Mouse (Mus musculus) intestine, postnatal 0 days (tissue): ENCODE results near the gene Pla2g4b. TPM values are rescaled to one million over a fixed set of nuclear protein-coding genes. Genes with fewer than 3 reads are reported as not detected.

Source experiments
- ATAC-seq: fragments of 200-750 bp; cut with Nextera tagmentation; 2 replicates; pipeline ENCODE4 v1.8.0; 2017; ENCODE audit warnings: mild to moderate bottlenecking, moderate TSS enrichment, moderate library complexity
- H3K27ac ChIP-seq: fragments of 300-500 bp; sonication (generic); 2 replicates; pipeline ENCODE4 v1.5.1; 2014; ENCODE audit warnings: mild to moderate bottlenecking, low read depth, low read length, moderate library complexity
- H3K27me3 ChIP-seq: fragments of 300-500 bp; sonication (generic); replicated peaks from 2 replicates; pipeline ENCODE4 v1.6.1; 2014; ENCODE audit warnings: low read length, mixed read lengths; ENCODE audit not compliant: control insufficient read depth, insufficient read depth
- H3K36me3 ChIP-seq: fragments of 300-500 bp; sonication (generic); 2 replicates; pipeline ENCODE4 v1.6.1; 2014; ENCODE audit warnings: mild to moderate bottlenecking, moderate library complexity; ENCODE audit not compliant: control insufficient read depth, insufficient read depth
- H3K4me1 ChIP-seq: fragments of 300-500 bp; sonication (generic); replicated peaks from 2 replicates; pipeline ENCODE4 v1.6.1; 2014; ENCODE audit warnings: antibody characterized with exemption, low read length, mixed read lengths; ENCODE audit not compliant: control insufficient read depth, insufficient read depth
- H3K4me2 ChIP-seq: fragments of 300-500 bp; sonication (generic); replicated peaks from 2 replicates; pipeline ENCODE4 v1.6.1; 2014; ENCODE audit warnings: low read depth, mild to moderate bottlenecking, moderate library complexity
- H3K4me3 ChIP-seq: fragments of 300-500 bp; sonication (generic); 2 replicates; pipeline ENCODE4 v1.5.1; 2014; ENCODE audit warnings: low read depth, low read length
- H3K9ac ChIP-seq: fragments of 300-500 bp; sonication (generic); 2 replicates; pipeline ENCODE4 v1.6.1; 2014; ENCODE audit warnings: mild to moderate bottlenecking, low read depth, low read length
- H3K9me3 ChIP-seq: fragments of 300-500 bp; sonication (generic); 2 replicates; pipeline ENCODE4 v1.6.1; 2016; ENCODE audit warnings: mixed run types; ENCODE audit not compliant: control insufficient read depth
- CTCF ChIP-seq: sonication (generic); IDR thresholded peaks from 2 replicates; pipeline ENCODE4 v1.5.1; 2016; ENCODE audit warnings: low read depth, mild to moderate bottlenecking, control low read depth, antibody characterized with exemption, moderate library complexity
- WGBS: fragments of 180-500 bp; shearing (Covaris S2); extraction: QIAGEN DNeasy Blood & Tissue Kit; methylation state at CpG from one replicate; pipeline ENCODE4 v1.1.7; 2014; 5-methylcytosine and 5-hydroxymethylcytosine counted together
- polyA plus RNA-seq: library from polyadenylated mRNA; unstranded; fragments of >200 nt; fragmentation: Nextera tagmentation; extraction: Ambion mirVana; gene quantifications from 2 replicates; pipeline ENCODE4 v1.2.1, GENCODE M21; 2015

The Pla2g4b gene
- polyA plus RNA-seq, 1 experiment from 2014 or later: 0.99 TPM

DNA sequence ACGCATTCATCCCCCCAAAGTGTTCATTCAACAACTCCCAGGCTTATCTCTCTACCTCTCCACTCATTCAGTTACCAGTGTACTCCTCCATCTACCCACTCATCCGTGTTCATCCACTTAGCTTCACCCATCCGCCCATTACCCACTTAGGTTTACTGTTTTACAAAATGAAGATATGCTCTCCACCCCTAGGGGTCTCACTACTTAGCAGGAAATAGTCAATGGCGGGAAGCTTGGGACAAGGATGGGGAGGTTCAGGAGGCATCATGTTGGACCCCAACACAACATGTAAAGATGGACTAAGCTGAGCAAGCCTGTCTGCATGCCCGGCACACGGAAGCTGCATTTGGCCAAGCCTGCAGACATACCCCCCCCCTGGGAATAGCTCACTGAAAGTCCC, 31.4 kb downstream of the Pla2g4b start:
- no peaks in the 10 kb centered on the region for H3K36me3 ChIP-seq
- ATAC-seq: no peak
- no peak overlapping the region for H3K4me3 ChIP-seq
- H3K27ac ChIP-seq: no peak overlapping the region
- H3K9ac ChIP-seq: no peak overlapping the region
- no peaks in the 10 kb centered on the region for H3K9me3 ChIP-seq
- H3K27me3 ChIP-seq: no peaks in the 10 kb centered on the region
- H3K4me2 ChIP-seq: no peak overlapping the region
- WGBS: 78% methylated on average over 6 of the region's 6 CpGs
- peak; percentile 49 for TF ChIP-seq CTCF
- no peaks in the 10 kb centered on the region; the same call in 1 of the 2 replicates for H3K4me1 ChIP-seq

DNA sequence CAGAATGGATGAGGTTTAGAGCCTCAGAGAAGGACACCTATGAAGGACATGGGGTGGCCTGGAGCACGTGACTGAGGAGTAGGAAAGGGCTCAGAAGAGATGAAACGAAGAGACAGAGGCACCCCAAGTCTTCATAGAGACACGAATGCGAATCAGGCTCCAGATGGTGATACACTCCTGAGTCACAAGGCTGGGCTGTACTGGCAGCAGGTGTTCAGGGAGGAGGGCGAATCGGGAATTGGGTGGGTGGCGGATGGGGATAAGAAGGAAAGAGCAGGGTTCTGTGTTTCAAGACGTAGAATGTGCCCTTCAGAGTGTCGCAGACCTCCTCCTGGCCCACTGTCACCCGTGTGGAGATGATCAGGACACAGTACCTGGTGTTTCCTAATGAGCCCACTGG, 32.0 kb downstream of the Pla2g4b start:
- Histone ChIP-seq H3K9me3 (no peaks in the 10 kb centered on the region), H3K36me3 (no peaks in the 10 kb centered on the region), H3K27me3 (no peaks in the 10 kb centered on the region), H3K27ac (no peak overlapping the region), H3K4me1 (no peaks in the 10 kb centered on the region; the same call in 1 of the 2 replicates), H3K4me2 (no peak overlapping the region), H3K9ac (no peak overlapping the region), H3K4me3 (no peak overlapping the region)
- TF ChIP-seq CTCF: no peak
- ATAC-seq: no peak
- 85% methylated on average over 10 of the region's 10 CpGs for WGBS

DNA sequence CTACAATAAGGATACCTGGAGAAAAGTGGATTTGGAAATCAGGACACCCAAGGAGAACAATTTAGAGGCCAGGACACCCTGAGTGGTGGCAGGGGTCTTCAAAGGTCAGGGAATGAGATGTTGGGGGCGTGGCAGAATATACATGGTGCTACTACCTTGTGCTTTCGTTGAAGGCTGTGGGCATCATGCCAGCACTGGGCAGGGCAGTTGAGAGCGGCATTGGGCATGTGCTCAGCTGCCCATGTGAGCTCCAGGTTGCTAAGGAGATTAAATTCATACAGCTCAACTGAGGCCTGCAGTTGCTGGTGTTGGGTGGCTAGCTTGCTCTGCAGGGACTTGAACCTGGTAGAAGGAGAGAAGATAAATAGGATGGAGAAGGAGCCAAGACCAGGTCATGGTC, 33.0 kb downstream of the Pla2g4b start:
- ATAC-seq: no peak
- H3K4me3 ChIP-seq: no peak overlapping the region
- TF ChIP-seq CTCF: no peak
- H3K36me3 ChIP-seq: no peaks in the 10 kb centered on the region
- H3K9me3 ChIP-seq: no peaks in the 10 kb centered on the region
- no peaks in the 10 kb centered on the region for H3K27me3 ChIP-seq
- no peak overlapping the region for H3K4me2 ChIP-seq
- no peak overlapping the region for H3K9ac ChIP-seq
- H3K4me1 ChIP-seq: no peaks in the 10 kb centered on the region; the same call in 1 of the 2 replicates
- WGBS: 68% methylated on average over 3 of the region's 3 CpGs
- H3K27ac ChIP-seq: no peak overlapping the region

DNA sequence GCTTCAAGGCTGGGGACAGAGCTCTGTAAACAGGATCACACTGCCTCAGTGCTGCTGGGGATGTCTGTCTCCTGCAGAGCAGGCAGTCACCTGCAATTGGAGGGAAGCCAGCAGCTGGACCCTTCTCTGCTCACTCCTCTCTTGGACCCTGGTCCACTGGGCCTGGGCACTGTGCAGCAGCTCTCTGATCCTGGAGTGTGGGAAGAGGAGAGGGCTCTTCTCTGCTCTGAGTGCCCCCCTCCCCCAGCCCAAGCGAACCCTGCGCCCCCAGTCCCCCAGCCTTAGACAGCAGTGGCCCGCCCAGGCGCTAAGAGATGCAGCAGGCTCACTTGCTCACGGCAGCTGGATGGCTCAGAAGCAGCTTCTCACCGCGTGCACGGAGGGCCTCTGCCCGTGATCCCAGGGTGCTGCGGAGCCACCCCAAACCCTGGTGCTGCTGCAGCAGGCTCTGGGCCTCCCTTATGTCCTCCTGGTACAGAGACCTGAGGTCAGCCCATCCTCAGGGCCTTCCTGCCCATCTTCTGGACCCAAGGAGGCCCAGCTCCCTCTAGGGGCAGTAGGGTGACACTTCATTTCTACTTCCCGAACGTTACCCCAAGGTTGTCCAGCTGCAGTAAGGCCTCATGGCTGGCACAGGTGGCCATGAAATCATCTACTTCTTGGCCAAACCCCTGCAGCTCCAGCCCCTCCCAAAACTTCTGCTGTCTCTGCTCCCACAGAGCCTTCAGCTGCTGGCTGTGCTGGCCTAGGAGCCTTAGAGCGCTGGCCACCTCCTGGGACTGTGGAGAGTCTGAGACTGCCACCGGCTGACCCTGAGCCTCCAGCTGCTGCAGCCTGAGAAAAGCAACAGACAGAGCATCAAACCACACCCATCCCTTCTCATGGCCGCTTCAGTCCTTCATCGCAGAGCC, 35.6 kb downstream of the Pla2g4b start:
- no peak overlapping the region for H3K9ac ChIP-seq
- no peak for ATAC-seq
- WGBS: 45% methylated on average over 16 of the region's 16 CpGs

DNA sequence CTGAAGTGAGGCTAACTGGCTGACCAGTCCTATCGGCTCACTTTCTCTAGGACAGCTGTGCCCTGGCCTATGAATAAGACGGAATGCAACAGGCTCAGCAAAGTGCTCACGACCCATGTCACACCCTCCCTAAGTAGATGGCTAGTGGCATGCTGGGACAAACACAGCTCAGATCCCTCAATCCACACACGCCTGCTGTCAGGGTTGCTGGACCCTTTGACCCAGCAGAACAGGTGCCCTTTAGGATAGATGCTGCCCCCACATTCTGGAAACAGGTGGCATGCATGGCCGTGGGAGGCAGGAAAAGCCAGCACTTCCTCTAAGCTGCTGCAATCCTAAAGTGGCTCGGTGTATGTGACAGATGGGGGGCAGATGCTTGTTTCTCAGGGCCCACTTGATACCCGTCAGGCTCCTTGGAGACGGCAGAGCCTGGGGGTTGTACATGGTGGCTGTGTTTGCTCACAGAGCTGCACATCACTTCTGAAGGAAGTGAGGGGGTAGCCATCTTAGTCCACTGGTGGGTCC, 36.3 kb downstream of the Pla2g4b start:
- Histone ChIP-seq H3K4me2 (no peak overlapping the region), H3K4me3 (no peak overlapping the region), H3K27me3 (no peaks in the 10 kb centered on the region), H3K9me3 (no peaks in the 10 kb centered on the region), H3K9ac (no peak overlapping the region), H3K36me3 (no peaks in the 10 kb centered on the region), H3K4me1 (no peaks in the 10 kb centered on the region; the same call in 1 of the 2 replicates), H3K27ac (no peak overlapping the region)
- no peak for TF ChIP-seq CTCF
- WGBS: 74% methylated on average over 8 of the region's 8 CpGs
- ATAC-seq: no peak

More for the DNA sequence above, 35.6 kb downstream of the Pla2g4b start:
- H3K9me3 ChIP-seq: no peaks in the 10 kb centered on the region
- TF ChIP-seq CTCF: peak; percentile 91
- H3K4me3 ChIP-seq: no peak overlapping the region
- no peaks in the 10 kb centered on the region for H3K27me3 ChIP-seq
- no peak overlapping the region for H3K27ac ChIP-seq
- no peak overlapping the region for H3K4me2 ChIP-seq
- H3K36me3 ChIP-seq: no peaks in the 10 kb centered on the region
- H3K4me1 ChIP-seq: no peaks in the 10 kb centered on the region; the same call in 1 of the 2 replicates

DNA sequence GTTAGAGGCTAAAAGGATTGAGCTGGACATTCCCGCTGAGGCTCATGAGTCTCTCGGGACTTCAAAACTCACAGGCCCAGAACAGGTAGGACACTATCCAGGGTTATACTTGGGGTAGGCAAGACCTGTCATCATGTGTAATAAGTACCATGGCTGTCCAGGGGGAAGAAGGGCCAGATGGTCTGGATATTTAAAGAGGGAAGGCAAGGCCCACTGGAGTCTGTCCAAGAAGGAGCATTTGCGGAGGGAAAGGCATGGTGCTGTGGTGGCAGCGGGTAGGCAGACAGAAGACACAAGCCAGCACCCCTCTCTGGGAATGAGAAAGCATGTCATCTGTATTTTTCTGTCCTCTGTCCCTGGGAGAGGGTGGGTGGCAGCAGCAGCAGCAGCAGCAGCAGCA, 40.9 kb downstream of the Pla2g4b start:
- no peak for ATAC-seq
- H3K27ac ChIP-seq: no peak overlapping the region
- H3K9me3 ChIP-seq: no peaks in the 10 kb centered on the region
- no peaks in the 10 kb centered on the region for H3K36me3 ChIP-seq
- no peaks in the 10 kb centered on the region; the same call in 1 of the 2 replicates for H3K4me1 ChIP-seq
- no peak for TF ChIP-seq CTCF
- peaks cover 4% of the 10 kb centered on the region; the same call in 1 of the 2 replicates for H3K27me3 ChIP-seq
- H3K9ac ChIP-seq: no peak overlapping the region
- no peak overlapping the region for H3K4me3 ChIP-seq
- WGBS: 86% methylated on average over 4 of the region's 4 CpGs
- no peak overlapping the region for H3K4me2 ChIP-seq
